Mouse (Mus musculus): ENCODE data around the gene Kdr.

DNA sequence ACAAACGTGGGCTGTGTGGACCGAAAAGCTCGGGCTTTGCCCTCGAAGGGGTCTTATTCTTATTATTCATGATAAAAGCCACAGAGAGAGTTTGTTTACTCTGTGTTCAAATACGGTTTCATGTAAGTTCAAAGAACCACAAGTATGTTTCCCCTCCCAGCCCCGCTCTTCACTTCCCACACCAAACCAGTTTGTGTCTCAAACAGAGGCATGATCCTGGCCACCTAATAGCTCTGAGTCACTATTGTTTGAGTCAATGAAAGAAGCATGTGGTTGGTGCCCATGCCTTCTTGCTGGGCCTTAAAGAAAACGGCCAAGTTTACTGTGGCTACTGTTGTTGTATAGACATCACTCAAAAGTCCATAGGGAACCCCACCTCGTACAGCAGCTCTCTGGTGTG, 43.0 kb downstream of the Kdr start:
- TF ChIP-seq CTCF (IDR thresholded peaks at IDR 0.05; ENCODE audit: low read depth) (no peak), EP300 (IDR thresholded peaks at IDR 0.05; ENCODE audit: low read depth) (no peak)
